Mouse (Mus musculus) stomach, postnatal 0 days (tissue): Measurements from ENCODE around the gene Xylt1.

Experiments
- CTCF ChIP-seq: IDR thresholded peaks from 2 replicates; pipeline ENCODE4 v1.5.1; 2016; ENCODE audit warnings: antibody characterized with exemption, low read depth, mild to moderate bottlenecking, moderate library complexity
- EP300 ChIP-seq: optimal IDR thresholded peaks from 2 replicates; pipeline ENCODE3; 2016; ENCODE audit warnings: antibody characterized with exemption

DNA sequence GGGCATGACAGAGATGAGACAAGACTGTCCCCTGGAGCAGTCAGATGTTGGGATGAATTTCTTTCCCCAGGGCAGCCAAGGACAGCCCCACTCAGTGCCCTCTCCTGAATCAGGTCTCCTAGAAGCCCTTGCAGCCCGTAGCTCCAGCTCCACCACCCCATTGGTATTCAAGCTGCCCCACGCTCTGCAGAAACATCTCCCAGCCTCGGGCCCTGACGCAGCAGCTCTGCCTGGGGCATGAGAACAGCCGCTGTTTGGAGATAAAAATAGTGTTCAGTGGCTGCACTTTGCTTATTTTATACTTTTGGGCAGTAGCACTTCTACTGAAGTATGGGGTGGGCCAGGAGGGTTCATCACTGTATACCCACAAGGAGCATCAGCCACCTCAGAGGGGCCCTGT lies 144.9 kb downstream of the Xylt1 start:
- TF ChIP-seq EP300 = no peak
- TF ChIP-seq CTCF = no peak
